Mouse (Mus musculus) heart, postnatal 25 days (tissue): ENCODE data around the gene Nsmce3. TPM values are rescaled to one million over a fixed set of nuclear protein-coding genes. Genes with fewer than 3 reads are reported as not detected.

Experiments
- DNase-seq: peaks from one replicate; pipeline ENCODE4 v3.0.0; 2022; ENCODE audit warnings: low spot score
- intact Hi-C: fragments of 180-260 bp; cut with DNase I; formaldehyde crosslinking; loops from one replicate; pipeline ENCODE4 v1.15.1; 2025
- total RNA-seq, 2 experiments: library from RNA; stranded (reverse); gene quantifications; 2 replicates each; pipeline ENCODE4 v1.2.3; 2021

Nsmce3 gene
- 1 to 10 TPM; 2.9 to 3.2 TPM for total RNA-seq

- DNase-seq: peak; percentile 91
- intact Hi-C loops: no loop called here
These were observed at the start of gene Nsmce3 for GRCm38 (mm10) chr7:64872743-64873241. Gene Nsmce3, minus strand, starts transcription at chr7:64872997.

DNA sequence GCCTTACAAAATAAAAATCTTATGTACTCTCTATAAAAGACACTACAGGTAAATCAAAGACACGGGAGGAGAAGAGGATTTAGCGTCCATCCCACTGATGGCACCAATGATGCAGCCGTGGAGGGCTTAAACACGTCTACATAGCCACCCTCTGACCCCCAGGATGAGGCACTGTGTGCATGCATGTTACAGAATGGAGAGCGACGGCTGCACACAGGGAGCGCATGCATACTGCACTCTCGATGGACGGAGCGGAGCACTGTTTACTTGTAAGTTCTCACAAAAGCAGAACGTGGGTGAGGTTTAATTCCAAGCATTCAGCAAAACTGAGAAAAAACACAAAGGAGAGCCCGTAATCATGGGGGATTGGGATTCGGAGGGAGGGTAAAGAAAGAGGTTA, 48.4 kb upstream of the Nsmce3 start:
- intact Hi-C loops: no loop called here

DNA sequence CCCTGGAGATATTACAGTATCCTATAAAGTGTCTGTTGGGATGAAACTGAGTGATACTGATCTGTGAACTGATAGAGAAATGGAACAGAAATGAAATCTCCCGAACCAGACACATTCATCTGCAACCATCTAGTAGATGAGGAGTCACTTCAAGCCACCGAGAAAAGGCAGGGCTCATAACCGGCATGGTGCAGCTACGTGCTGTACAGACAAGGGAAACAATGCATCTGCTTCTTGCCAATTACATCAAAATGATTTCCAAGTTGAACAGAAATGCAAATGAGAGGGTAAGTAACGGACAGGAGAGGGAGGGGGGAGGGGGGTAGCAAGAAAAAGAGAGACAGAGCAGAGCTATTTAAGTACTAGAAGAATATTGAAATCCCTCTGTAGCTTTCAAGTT, 47.9 kb upstream of the Nsmce3 start:
- no peak for DNase-seq
- intact Hi-C loops: no loop called here

More for the DNA sequence above, 48.4 kb upstream of the Nsmce3 start:
- DNase-seq: no peak

DNA sequence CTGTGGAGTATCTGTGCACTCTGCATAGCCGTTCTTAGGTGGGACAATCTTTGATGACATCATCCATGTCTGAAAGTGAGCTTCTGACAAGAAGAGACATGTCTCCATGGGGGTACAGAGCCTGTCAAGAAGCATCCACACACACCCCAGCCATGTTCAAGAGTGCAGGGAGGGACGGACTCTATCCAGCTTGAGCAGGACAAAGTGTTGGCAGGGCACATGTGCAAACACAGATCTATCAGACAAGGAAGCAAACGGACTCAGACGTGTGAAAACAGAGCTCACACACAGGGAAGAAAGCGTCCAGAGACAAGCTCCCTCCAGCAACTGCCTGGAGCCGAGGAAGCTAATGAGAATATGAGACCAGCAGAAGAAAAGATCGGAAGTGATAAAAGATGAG, 43.9 kb upstream of the Nsmce3 start:
- no peak for DNase-seq
- intact Hi-C loops: no loop called here

DNA sequence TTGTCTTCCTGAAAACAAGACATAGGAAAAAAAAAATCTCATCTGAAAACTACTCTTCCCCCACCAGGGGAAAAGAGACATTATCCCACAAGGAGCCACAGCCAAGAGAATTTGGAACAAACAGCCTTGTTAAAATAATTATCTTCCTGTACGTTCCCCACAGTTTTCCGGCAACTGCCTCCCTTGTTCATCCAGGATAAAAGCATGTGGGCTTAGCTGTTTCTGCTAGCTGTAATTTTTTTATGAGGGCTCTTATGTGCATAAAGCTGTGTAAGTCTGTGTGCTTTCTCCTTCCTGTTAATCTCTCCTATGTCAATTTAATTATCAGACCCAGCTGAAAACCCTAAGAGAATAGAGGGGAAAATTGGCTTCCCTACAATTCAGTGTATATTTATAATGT, 42.3 kb upstream of the Nsmce3 start:
- no peak for DNase-seq
- intact Hi-C loops: no loop called here

DNA sequence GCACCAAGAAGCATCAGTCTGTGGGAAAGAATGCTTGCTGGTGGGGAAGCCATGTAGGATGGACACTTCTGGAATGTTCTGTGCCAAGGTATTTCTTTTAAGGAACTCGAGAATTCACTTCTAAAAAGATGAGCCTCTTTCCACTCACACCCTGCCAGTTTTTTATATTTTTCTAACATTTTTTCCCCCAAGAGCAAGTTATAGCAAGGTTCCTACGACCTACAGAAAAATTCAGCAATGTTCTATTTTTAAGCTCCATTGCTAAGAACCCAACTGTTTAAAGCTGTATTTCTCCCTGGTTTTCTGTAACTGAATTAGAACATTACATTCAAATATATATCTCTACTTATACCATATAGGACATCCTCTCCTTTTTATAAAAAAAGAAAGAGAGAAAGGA, 39.1 kb upstream of the Nsmce3 start:
- DNase-seq: no peak
- intact Hi-C loops: no loop called here

DNA sequence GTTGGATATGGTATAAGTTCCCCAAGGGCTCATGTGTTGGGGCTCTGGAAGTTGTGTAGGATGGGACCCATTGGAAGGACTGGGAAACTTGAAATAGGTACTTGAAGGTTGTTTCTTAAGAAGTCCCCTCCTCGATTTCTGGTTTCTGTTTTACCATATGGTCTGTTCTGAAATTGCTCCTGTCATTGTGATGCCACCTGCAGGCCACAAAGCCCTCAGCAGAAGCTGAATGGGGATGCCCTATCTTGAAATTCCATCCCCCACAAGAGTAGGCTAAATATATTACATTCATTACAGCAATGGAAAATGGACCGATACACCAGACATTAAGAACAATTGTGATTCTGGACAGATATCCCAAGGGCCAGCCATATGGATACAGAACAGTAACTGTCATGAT, 37.4 kb upstream of the Nsmce3 start:
- intact Hi-C loops: no loop called here
- DNase-seq: no peak

DNA sequence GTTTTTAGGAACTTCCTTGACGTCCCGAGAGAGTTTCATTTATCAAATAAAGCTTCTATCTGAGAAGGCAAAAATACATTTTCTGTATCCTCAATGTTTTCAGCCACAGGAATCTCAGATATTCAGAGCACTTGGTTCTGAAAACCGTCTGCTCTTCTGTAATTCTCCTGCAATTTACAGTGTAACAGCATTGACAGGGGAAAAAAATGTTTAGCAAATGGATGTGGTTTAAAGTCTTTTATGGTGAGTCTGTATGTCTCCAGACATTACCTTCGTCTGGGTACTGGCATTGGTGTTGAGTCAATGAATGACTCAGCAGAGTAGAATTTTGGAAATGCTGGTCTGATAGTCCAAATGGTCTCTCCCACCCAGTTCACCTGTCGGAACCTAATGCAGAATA, 34.2 kb upstream of the Nsmce3 start:
- intact Hi-C loops: no loop called here
- no peak for DNase-seq

GRCm38 (mm10) chr7:64905506-64905905, 32.7 kb upstream of the Nsmce3 start:
- no peak for DNase-seq
- intact Hi-C loops: no loop called here

- DNase-seq: no peak
- intact Hi-C loops: no loop called here
These were observed 27.5 kb upstream of the Nsmce3 start for GRCm38 (mm10) chr7:64900249-64900648.

GRCm38 (mm10) chr7:64896587-64896986, 23.8 kb upstream of the Nsmce3 start:
- intact Hi-C loops: no loop called here

GRCm38 (mm10) chr7:64895685-64896101, 22.9 kb upstream of the Nsmce3 start:
- no peak for DNase-seq
- intact Hi-C loops: no loop called here

More at GRCm38 (mm10) chr7:64896587-64896986, 23.8 kb upstream of the Nsmce3 start:
- no peak for DNase-seq

DNA sequence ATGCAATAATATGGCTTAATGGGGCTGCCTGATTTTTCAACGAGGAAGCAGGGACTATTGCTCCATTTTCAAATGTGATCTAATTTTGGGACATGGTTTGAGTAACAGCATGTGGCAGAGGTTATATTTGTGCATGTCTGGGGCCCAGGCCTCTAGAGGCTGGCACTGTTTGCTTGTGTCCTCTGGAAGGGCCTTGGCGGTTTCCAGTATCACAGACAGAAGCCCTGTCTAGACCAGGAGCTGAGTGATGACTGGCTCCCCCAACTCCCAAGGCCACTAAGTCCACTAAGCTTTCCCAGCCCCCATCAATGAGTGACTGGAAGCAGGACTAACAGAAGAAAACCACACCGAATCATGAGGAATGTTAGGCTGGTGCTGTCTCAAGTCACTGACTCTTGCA, 18.3 kb upstream of the Nsmce3 start:
- intact Hi-C loops: no loop called here
- no peak for DNase-seq

- intact Hi-C loops: no loop called here
- peak; percentile 10 for DNase-seq
These were observed 17.1 kb upstream of the Nsmce3 start for GRCm38 (mm10) chr7:64889919-64890318.

DNA sequence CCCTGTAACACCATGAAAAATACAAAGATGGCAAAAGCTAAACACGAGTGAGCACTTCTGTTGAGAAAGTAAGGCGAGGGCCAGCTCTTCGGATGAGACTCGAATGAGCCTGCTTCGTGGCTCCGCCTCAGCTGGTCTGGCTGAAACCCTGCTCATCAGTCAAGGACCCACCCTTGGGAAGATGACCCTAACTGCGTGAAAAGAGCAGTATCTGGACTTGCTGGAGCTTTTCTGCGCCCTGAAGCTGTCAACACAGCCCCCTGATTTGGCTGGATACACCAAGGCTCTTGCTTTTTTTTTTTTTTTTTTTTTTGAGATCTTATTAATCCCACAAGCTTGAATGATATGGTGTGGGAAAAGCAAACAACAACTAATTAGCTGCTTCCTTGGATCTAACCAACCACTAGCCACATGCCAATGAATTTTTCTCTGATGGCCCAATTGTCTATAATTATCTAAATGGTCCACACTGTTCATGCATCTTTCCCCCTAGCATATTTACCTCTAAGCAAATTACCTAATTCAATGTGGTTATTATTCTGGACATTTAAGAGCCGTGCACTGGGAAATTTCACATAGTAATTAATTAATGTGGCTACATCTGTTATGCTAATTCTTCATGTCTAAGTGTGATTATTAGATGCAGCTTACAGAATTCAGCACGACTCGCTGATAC, 11.5 kb upstream of the Nsmce3 start:
- DNase-seq: no peak
- intact Hi-C loops: no loop called here

- DNase-seq: no peak
- intact Hi-C loops: no loop called here
These were observed 9.4 kb upstream of the Nsmce3 start for GRCm38 (mm10) chr7:64882243-64882642.

GRCm38 (mm10) chr7:64881387-64881786, 8.6 kb upstream of the Nsmce3 start:
- intact Hi-C loops: no loop called here
- no peak for DNase-seq

DNA sequence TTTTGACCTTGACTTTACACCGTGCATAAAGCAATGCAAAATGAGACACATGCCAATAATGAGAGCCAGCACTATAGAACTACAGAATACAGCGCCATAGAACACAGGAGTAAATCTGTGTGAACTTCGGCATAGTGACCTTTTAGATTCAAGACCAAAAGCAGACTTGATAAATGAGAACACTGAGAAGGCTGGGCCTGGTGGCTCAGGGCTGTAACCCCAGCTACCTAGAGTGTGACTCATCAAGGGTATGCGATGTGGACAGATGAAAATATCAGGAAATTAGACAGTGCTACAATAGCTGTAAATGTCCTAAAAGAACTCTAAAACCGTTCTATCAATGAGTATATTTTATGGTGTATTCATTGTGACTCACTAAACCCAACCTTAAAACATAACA, 7.6 kb upstream of the Nsmce3 start:
- intact Hi-C loops: no loop called here
- DNase-seq: no peak

- intact Hi-C loops: no loop called here
These were observed 2.1 kb upstream of the Nsmce3 start for GRCm38 (mm10) chr7:64874941-64875340.

GRCm38 (mm10) chr7:64873266-64873665, 469 bp upstream of the Nsmce3 start:
- DNase-seq: no peak
- intact Hi-C loops: no loop called here

More at GRCm38 (mm10) chr7:64874941-64875340, 2.1 kb upstream of the Nsmce3 start:
- no peak for DNase-seq

DNA sequence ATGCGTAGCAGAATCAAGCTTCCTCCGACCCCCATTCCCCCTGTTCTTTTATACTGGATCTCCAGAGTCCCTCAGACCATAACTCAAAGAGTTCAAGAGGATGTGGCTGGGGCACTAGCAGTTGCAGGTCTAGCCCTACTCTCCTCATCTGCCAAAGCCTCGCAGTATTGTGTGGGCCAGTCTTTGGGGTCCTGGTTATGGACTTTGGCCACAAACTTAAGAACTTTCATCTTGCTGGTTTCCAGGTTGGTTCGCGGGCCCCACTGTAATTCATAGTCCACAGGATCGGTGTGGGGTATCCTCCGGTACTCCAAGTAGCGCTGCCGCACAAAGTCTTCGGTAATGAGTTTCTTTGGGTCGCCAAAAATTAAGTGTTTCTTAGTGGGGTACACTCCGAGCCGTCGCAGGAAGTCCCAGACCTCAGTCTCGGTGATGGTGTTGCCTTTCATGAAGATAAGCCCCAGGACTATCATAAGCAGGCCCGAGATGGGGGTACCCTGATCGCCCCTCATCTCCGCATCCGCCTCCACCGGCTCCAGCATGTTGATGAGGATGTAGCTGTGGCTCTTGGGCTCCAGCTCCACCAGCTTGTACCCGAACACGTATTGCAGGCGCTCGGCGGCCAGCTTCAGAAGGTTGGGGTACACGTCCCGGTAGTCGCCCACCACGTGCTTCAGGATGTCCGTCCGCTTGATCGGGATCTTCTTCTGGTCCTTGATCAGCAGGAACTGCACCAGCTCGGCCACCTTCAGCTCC, 632 bp downstream of the Nsmce3 start:
- no peak for DNase-seq
- intact Hi-C loops: no loop called here
